Mouse (Mus musculus): ENCODE results near the gene Pax1. TPM values are rescaled to one million over a fixed set of nuclear protein-coding genes. Genes with fewer than 3 reads are reported as not detected.
A peak's percentile ranks its signal among the peaks of the same experiment; 100 is the strongest.

The Pax1 gene
- polyA plus RNA-seq, 1 experiment from 2014 or later, result 0.33 TPM

DNA sequence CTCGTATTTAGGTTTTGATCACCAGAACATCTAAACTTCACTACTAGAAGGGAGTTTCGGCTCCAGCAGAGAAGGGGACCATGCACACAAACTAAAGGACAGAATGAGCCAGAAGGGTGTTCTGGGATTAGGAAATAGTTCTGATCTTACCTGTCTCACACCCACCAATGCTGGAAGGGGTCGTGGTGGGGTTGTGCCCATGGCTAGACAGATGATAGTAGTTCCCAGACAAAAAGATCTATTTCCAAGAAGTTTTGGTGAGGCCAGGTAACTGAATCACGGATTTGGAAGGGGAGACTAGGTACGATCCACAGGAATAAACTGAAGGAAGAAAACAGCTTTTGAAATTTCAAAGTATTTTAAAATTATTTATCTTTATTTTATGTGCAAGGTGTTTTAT, 8.4 kb downstream of the Pax1 start:
- H3K27me3 ChIP-seq (ENCODE audit: control insufficient read depth, insufficient read depth, low read length), result peaks cover 92% of the 10 kb centered on the region
- no peak overlapping the region for H3K4me3 ChIP-seq (ENCODE audit: low read depth, low read length)
- no peaks in the 10 kb centered on the region for H3K9me3 ChIP-seq (ENCODE audit: control insufficient read depth, low read length)
- DNase-seq (ENCODE audit: low spot score, missing footprints) (peak; percentile 92), ATAC-seq (ENCODE audit: low FRiP score) (no peak)
- H3K36me3 ChIP-seq (ENCODE audit: control insufficient read depth, insufficient read depth, low read length), result no peaks in the 10 kb centered on the region
- no peak overlapping the region for H3K4me2 ChIP-seq
- no peak overlapping the region for H3K9ac ChIP-seq (ENCODE audit: low read length)
- WGBS, result 8% methylated on average over 5 of the region's 5 CpGs
- H3K4me1 ChIP-seq (ENCODE audit: control insufficient read depth, insufficient read depth, low read length), result peaks cover 8% of the 10 kb centered on the region
- no peak overlapping the region for H3K27ac ChIP-seq (ENCODE audit: low read depth, low read length)

DNA sequence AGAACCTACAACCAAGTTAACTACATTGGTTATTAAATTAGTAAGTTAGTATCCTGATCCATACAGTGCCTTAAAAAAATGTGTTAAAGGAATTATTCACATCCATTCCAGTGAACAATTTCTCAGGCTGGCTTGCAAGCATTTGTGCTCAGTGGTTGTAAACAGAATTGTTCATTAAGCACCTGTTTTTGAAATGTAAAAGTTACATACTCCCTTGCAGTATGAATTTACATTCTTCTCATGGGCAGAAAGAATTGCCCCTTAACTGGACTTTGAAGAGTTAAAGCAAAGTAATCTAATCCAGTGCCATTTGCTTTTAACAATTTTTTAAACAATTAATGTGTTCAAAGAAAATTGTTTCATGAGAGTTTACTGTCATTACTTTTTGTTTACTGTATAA, 9.6 kb downstream of the Pax1 start:
- Histone ChIP-seq H3K9me3 (ENCODE audit: control insufficient read depth, low read length) (no peaks in the 10 kb centered on the region), H3K27ac (ENCODE audit: low read depth, low read length) (no peak overlapping the region), H3K9ac (ENCODE audit: low read length) (no peak overlapping the region), H3K36me3 (ENCODE audit: control insufficient read depth, insufficient read depth, low read length) (no peaks in the 10 kb centered on the region), H3K4me1 (ENCODE audit: control insufficient read depth, insufficient read depth, low read length) (peaks cover 5% of the 10 kb centered on the region; the same call in 1 of the 2 replicates), H3K4me2 (no peak overlapping the region), H3K27me3 (ENCODE audit: control insufficient read depth, insufficient read depth, low read length) (peaks cover 91% of the 10 kb centered on the region), H3K4me3 (ENCODE audit: low read depth, low read length) (no peak overlapping the region)
- DNase-seq (ENCODE audit: low spot score, missing footprints) (peak; percentile 91), ATAC-seq (ENCODE audit: low FRiP score) (no peak)

DNA sequence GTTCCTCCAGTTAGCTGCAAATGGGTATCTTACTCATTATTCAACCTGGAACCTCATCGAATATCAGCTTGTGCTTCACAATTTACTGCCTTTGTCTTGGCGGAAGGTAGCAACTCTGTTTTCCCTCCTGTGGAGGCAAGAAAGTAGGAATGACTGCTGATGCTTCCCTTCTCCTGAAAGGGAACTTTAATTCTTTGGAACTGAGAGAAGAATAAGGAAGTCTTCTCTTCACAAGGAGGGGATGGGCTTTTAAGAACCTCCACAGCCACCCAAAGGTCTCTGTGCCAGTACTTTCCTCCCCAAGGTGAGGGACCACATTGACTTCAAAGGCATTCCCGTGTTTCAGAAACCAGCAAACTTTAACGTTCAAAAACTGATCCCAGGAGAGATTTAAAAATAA, 10.1 kb downstream of the Pax1 start:
- WGBS, result 3% methylated on average over 4 of the region's 4 CpGs

DNA sequence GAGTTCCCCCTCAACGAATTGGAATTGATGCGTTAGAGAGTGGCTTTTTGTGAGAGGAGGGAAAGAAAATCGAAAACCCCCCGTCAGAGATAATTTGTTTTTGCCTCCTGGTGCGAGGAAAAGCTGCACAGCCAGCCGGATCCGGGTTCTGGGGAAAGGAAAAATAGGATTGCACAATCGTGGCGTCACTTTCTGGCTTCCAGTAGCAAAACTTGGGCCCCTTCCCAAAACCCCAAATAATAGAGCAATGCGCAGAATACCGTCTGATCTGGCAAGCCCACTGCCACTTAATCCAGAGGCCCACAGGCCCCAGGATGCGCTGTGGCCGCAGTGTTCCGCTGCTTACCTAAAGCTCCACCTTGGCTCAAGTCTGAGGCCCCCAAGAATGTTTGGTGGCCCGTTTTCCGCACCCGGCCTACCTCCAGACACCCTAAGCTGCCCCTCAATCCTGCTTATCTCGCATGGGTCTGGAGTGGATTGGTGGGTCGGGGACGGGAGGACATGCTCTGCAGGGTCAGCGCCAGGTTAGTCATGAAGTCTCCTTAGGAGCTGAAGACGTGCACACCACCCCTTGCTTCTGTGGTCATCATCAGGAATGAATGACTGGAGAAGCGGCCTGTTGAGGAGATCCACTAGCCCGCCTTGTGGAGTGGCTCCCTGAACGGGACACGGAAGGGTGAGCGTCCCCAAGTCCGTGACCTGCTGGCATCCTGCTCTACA, 11.4 kb downstream of the Pax1 start:
- no peaks in the 10 kb centered on the region for H3K36me3 ChIP-seq (ENCODE audit: control insufficient read depth, insufficient read depth, low read length)
- H3K4me2 ChIP-seq, result no peak overlapping the region
- peaks cover 91% of the 10 kb centered on the region for H3K27me3 ChIP-seq (ENCODE audit: control insufficient read depth, insufficient read depth, low read length)
- WGBS, result 1% methylated on average over 28 of the region's 28 CpGs
- no peak overlapping the region for H3K27ac ChIP-seq (ENCODE audit: low read depth, low read length)
- no peaks in the 10 kb centered on the region for H3K9me3 ChIP-seq (ENCODE audit: control insufficient read depth, low read length)
- H3K4me3 ChIP-seq (ENCODE audit: low read depth, low read length), result no peak overlapping the region
- peak; percentile 47 for ATAC-seq (ENCODE audit: low FRiP score)
- H3K9ac ChIP-seq (ENCODE audit: low read length), result no peak overlapping the region
- peaks cover 5% of the 10 kb centered on the region; the same call in 1 of the 2 replicates for H3K4me1 ChIP-seq (ENCODE audit: control insufficient read depth, insufficient read depth, low read length)
- peak; percentile 96 for DNase-seq (ENCODE audit: low spot score, missing footprints)

More for the DNA sequence above, 10.1 kb downstream of the Pax1 start:
- no peak for ATAC-seq (ENCODE audit: low FRiP score)
- Histone ChIP-seq H3K4me3 (ENCODE audit: low read depth, low read length) (no peak overlapping the region), H3K27me3 (ENCODE audit: control insufficient read depth, insufficient read depth, low read length) (peaks cover 91% of the 10 kb centered on the region), H3K27ac (ENCODE audit: low read depth, low read length) (no peak overlapping the region), H3K9ac (ENCODE audit: low read length) (no peak overlapping the region), H3K4me1 (ENCODE audit: control insufficient read depth, insufficient read depth, low read length) (peaks cover 5% of the 10 kb centered on the region; the same call in 1 of the 2 replicates), H3K36me3 (ENCODE audit: control insufficient read depth, insufficient read depth, low read length) (no peaks in the 10 kb centered on the region), H3K4me2 (no peak overlapping the region), H3K9me3 (ENCODE audit: control insufficient read depth, low read length) (no peaks in the 10 kb centered on the region)
- peak; percentile 91 for DNase-seq (ENCODE audit: low spot score, missing footprints)

GRCm38 (mm10) chr2:147373667-147374007, 11.9 kb downstream of the Pax1 start:
- Histone ChIP-seq H3K27me3 (ENCODE audit: control insufficient read depth, insufficient read depth, low read length) (peaks cover 90% of the 10 kb centered on the region), H3K36me3 (ENCODE audit: control insufficient read depth, insufficient read depth, low read length) (no peaks in the 10 kb centered on the region), H3K4me3 (ENCODE audit: low read depth, low read length) (no peak overlapping the region), H3K9ac (ENCODE audit: low read length) (no peak overlapping the region), H3K4me2 (no peak overlapping the region), H3K9me3 (ENCODE audit: control insufficient read depth, low read length) (no peaks in the 10 kb centered on the region), H3K4me1 (ENCODE audit: control insufficient read depth, insufficient read depth, low read length) (peaks cover 5% of the 10 kb centered on the region; the same call in 1 of the 2 replicates), H3K27ac (ENCODE audit: low read depth, low read length) (no peak overlapping the region)
- no peak for DNase-seq (ENCODE audit: low spot score, missing footprints)
- ATAC-seq (ENCODE audit: low FRiP score), result peak; percentile 60
- under 1% methylated on average over 19 of the region's 19 CpGs for WGBS

- Histone ChIP-seq H3K36me3 (ENCODE audit: control insufficient read depth, insufficient read depth, low read length) (no peaks in the 10 kb centered on the region), H3K4me1 (ENCODE audit: control insufficient read depth, insufficient read depth, low read length) (peaks cover 5% of the 10 kb centered on the region; the same call in 1 of the 2 replicates), H3K27me3 (ENCODE audit: control insufficient read depth, insufficient read depth, low read length) (peaks cover 89% of the 10 kb centered on the region), H3K4me2 (no peak overlapping the region), H3K9me3 (ENCODE audit: control insufficient read depth, low read length) (no peaks in the 10 kb centered on the region), H3K4me3 (ENCODE audit: low read depth, low read length) (no peak overlapping the region), H3K9ac (ENCODE audit: low read length) (no peak overlapping the region), H3K27ac (ENCODE audit: low read depth, low read length) (no peak overlapping the region)
- WGBS, result 0% methylated on average over 4 of the region's 4 CpGs
- DNase-seq (ENCODE audit: low spot score, missing footprints) (peak; percentile 90), ATAC-seq (ENCODE audit: low FRiP score) (no peak)
These were observed 12.5 kb downstream of the Pax1 start for GRCm38 (mm10) chr2:147374245-147374644.

GRCm38 (mm10) chr2:147375019-147375715, 13.4 kb downstream of the Pax1 start:
- Histone ChIP-seq H3K9ac (ENCODE audit: low read length) (no peak overlapping the region), H3K9me3 (ENCODE audit: control insufficient read depth, low read length) (no peaks in the 10 kb centered on the region), H3K4me2 (no peak overlapping the region), H3K27me3 (ENCODE audit: control insufficient read depth, insufficient read depth, low read length) (peaks cover 80% of the 10 kb centered on the region), H3K4me1 (ENCODE audit: control insufficient read depth, insufficient read depth, low read length) (peaks cover 5% of the 10 kb centered on the region; the same call in 1 of the 2 replicates), H3K27ac (ENCODE audit: low read depth, low read length) (no peak overlapping the region), H3K36me3 (ENCODE audit: control insufficient read depth, insufficient read depth, low read length) (no peaks in the 10 kb centered on the region), H3K4me3 (ENCODE audit: low read depth, low read length) (no peak overlapping the region)
- peak; percentile 90 for DNase-seq (ENCODE audit: low spot score, missing footprints)
- ATAC-seq (ENCODE audit: low FRiP score), result no peak
- WGBS, result 6% methylated on average over 8 of the region's 8 CpGs

GRCm38 (mm10) chr2:147378934-147379333, 17.2 kb downstream of the Pax1 start:
- WGBS, result 13% methylated on average over 4 of the region's 4 CpGs
- ATAC-seq (ENCODE audit: low FRiP score), result no peak

GRCm38 (mm10) chr2:147383373-147383772, 21.6 kb downstream of the Pax1 start:
- no peak overlapping the region for H3K27ac ChIP-seq (ENCODE audit: low read depth, low read length)
- DNase-seq (ENCODE audit: low spot score, missing footprints), result no peak
- no peaks in the 10 kb centered on the region for H3K36me3 ChIP-seq (ENCODE audit: control insufficient read depth, insufficient read depth, low read length)
- peaks cover 2% of the 10 kb centered on the region; the same call in 1 of the 2 replicates for H3K27me3 ChIP-seq (ENCODE audit: control insufficient read depth, insufficient read depth, low read length)
- H3K4me2 ChIP-seq, result no peak overlapping the region
- no peak for ATAC-seq (ENCODE audit: low FRiP score)
- no peak overlapping the region for H3K9ac ChIP-seq (ENCODE audit: low read length)
- no peaks in the 10 kb centered on the region for H3K4me1 ChIP-seq (ENCODE audit: control insufficient read depth, insufficient read depth, low read length)
- H3K4me3 ChIP-seq (ENCODE audit: low read depth, low read length), result no peak overlapping the region
- H3K9me3 ChIP-seq (ENCODE audit: control insufficient read depth, low read length), result no peaks in the 10 kb centered on the region
- 86% methylated on average over 2 of the region's 2 CpGs for WGBS

More at GRCm38 (mm10) chr2:147378934-147379333, 17.2 kb downstream of the Pax1 start:
- peak; percentile 93 for DNase-seq (ENCODE audit: low spot score, missing footprints)
- Histone ChIP-seq H3K9me3 (ENCODE audit: control insufficient read depth, low read length) (no peaks in the 10 kb centered on the region), H3K4me1 (ENCODE audit: control insufficient read depth, insufficient read depth, low read length) (no peaks in the 10 kb centered on the region), H3K27ac (ENCODE audit: low read depth, low read length) (no peak overlapping the region), H3K36me3 (ENCODE audit: control insufficient read depth, insufficient read depth, low read length) (no peaks in the 10 kb centered on the region), H3K9ac (ENCODE audit: low read length) (no peak overlapping the region), H3K27me3 (ENCODE audit: control insufficient read depth, insufficient read depth, low read length) (peaks cover 45% of the 10 kb centered on the region), H3K4me2 (no peak overlapping the region), H3K4me3 (ENCODE audit: low read depth, low read length) (no peak overlapping the region)

Measured in midbrain, embryonic 11.5 days (tissue).